Mouse (Mus musculus): Measurements from ENCODE around the gene Sln.

DNA sequence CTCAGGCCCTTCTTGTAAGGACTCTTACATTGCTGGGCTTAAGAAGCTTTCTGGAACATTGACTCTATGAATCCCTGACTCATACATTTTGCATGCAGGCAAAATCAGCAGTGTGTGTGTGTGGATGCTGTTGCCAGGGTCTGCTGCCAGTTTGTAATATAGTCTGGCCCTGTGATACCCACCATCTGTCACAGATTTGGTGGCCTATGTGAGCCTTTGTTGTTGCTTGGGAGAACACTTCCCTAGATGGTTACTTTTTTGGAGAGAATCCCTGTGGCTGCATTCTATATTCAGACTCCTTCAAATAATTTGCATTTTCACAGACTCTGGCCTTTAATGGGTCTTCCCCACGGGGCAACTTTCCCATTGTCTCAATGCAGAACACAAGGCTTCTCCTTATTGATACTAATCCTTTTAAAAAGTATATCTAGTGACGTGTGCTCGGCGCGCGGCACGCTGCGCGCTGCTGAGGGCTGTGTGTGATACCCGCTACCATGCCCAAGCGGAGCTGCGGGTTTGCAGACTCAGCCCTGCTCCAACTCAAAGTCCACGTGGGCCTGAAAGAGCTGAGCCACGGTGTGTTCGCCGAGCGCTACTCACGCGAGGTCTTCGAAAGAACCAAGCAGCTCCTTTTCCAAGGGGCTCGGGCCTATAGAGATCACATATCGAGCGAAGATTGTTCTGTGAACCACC, 33.8 kb downstream of the Sln start:
- TF ChIP-seq CTCF (IDR thresholded peaks at IDR 0.05; ENCODE audit: extremely low read depth, insufficient read depth, low read length) (no peak), POLR2A (IDR thresholded peaks at IDR 0.05; ENCODE audit: extremely low read depth, insufficient read depth, low read length) (no peak)

Data from cortical plate, adult 2 months (tissue).